Mouse (Mus musculus): ENCODE results near the gene Atp6v1g1. TPM values are rescaled to one million over a fixed set of nuclear protein-coding genes. Genes with fewer than 3 reads are reported as not detected.
A peak's percentile ranks its signal among the peaks of the same experiment; 100 is the strongest.

The Atp6v1g1 gene
- polyA plus RNA-seq, 1 experiment from 2014 or later, result 264 TPM

- WGBS, result 70% methylated on average over 3 of the region's 3 CpGs
- no peak overlapping the region for H3K27ac ChIP-seq (ENCODE audit: low read depth, low read length)
- no peak overlapping the region for H3K4me2 ChIP-seq (replicated peaks; ENCODE audit: low read depth, low read length)
- no peaks in the 10 kb centered on the region for H3K9me3 ChIP-seq (ENCODE audit: control insufficient read depth, low read length)
- ATAC-seq (ENCODE audit: low FRiP score, low TSS enrichment), result no peak
- H3K4me3 ChIP-seq (ENCODE audit: low read length), result no peak overlapping the region
- H3K9ac ChIP-seq (ENCODE audit: low read depth, low read length), result no peak overlapping the region
- H3K36me3 ChIP-seq (ENCODE audit: control insufficient read depth, insufficient read depth, low read length), result peaks cover 32% of the 10 kb centered on the region
- H3K4me1 ChIP-seq (ENCODE audit: control insufficient read depth, insufficient read depth, low read length), result peaks cover 21% of the 10 kb centered on the region
- no peaks in the 10 kb centered on the region for H3K27me3 ChIP-seq (ENCODE audit: control insufficient read depth, insufficient read depth, low read length)
Measured at GRCm38 (mm10) chr4:63554616-63555015, 10.0 kb downstream of the Atp6v1g1 start.

- 97% methylated on average over 2 of the region's 2 CpGs for WGBS
- H3K36me3 ChIP-seq (ENCODE audit: control insufficient read depth, insufficient read depth, low read length), result peaks cover 30% of the 10 kb centered on the region
- no peak for ATAC-seq (ENCODE audit: low FRiP score, low TSS enrichment)
- H3K9me3 ChIP-seq (ENCODE audit: control insufficient read depth, low read length), result no peaks in the 10 kb centered on the region
- H3K9ac ChIP-seq (ENCODE audit: low read depth, low read length), result no peak overlapping the region
- no peaks in the 10 kb centered on the region for H3K27me3 ChIP-seq (ENCODE audit: control insufficient read depth, insufficient read depth, low read length)
- H3K4me1 ChIP-seq (ENCODE audit: control insufficient read depth, insufficient read depth, low read length), result peaks cover 21% of the 10 kb centered on the region
- H3K27ac ChIP-seq (ENCODE audit: low read depth, low read length), result no peak overlapping the region
- no peak overlapping the region for H3K4me3 ChIP-seq (ENCODE audit: low read length)
- no peak overlapping the region for H3K4me2 ChIP-seq (replicated peaks; ENCODE audit: low read depth, low read length)
Measured at GRCm38 (mm10) chr4:63555111-63555510, 10.5 kb downstream of the Atp6v1g1 start.

- H3K27ac ChIP-seq (ENCODE audit: low read depth, low read length), result no peak overlapping the region
- H3K9me3 ChIP-seq (ENCODE audit: control insufficient read depth, low read length), result no peaks in the 10 kb centered on the region
- peaks cover 18% of the 10 kb centered on the region for H3K36me3 ChIP-seq (ENCODE audit: control insufficient read depth, insufficient read depth, low read length)
- no peak overlapping the region for H3K9ac ChIP-seq (ENCODE audit: low read depth, low read length)
- 65% methylated on average over 5 of the region's 5 CpGs for WGBS
- ATAC-seq (ENCODE audit: low FRiP score, low TSS enrichment), result no peak
- H3K4me3 ChIP-seq (ENCODE audit: low read length), result no peak overlapping the region
- H3K4me1 ChIP-seq (ENCODE audit: control insufficient read depth, insufficient read depth, low read length), result peaks cover 21% of the 10 kb centered on the region
- H3K27me3 ChIP-seq (ENCODE audit: control insufficient read depth, insufficient read depth, low read length), result no peaks in the 10 kb centered on the region
- H3K4me2 ChIP-seq (replicated peaks; ENCODE audit: low read depth, low read length), result no peak overlapping the region
Measured at GRCm38 (mm10) chr4:63556665-63557064, 12.1 kb downstream of the Atp6v1g1 start.

- peak; percentile 37; the same call in 1 of the 2 replicates for ATAC-seq (ENCODE audit: low FRiP score, low TSS enrichment)
- Histone ChIP-seq H3K36me3 (ENCODE audit: control insufficient read depth, insufficient read depth, low read length) (peaks cover 11% of the 10 kb centered on the region), H3K9me3 (ENCODE audit: control insufficient read depth, low read length) (no peaks in the 10 kb centered on the region), H3K27ac (ENCODE audit: low read depth, low read length) (no peak overlapping the region), H3K27me3 (ENCODE audit: control insufficient read depth, insufficient read depth, low read length) (no peaks in the 10 kb centered on the region), H3K9ac (ENCODE audit: low read depth, low read length) (no peak overlapping the region), H3K4me2 (replicated peaks; ENCODE audit: low read depth, low read length) (peak overlapping the region; percentile 80), H3K4me1 (ENCODE audit: control insufficient read depth, insufficient read depth, low read length) (peaks cover 24% of the 10 kb centered on the region), H3K4me3 (ENCODE audit: low read length) (no peak overlapping the region)
- WGBS, result 26% methylated on average over 16 of the region's 16 CpGs
Measured at GRCm38 (mm10) chr4:63557124-63558059, 12.8 kb downstream of the Atp6v1g1 start.

- H3K4me2 ChIP-seq (replicated peaks; ENCODE audit: low read depth, low read length), result peak within 1 kb of the TSS; percentile 80
- H3K9ac ChIP-seq (ENCODE audit: low read depth, low read length), result peak within 1 kb of the TSS; percentile 87
- ATAC-seq (ENCODE audit: low FRiP score, low TSS enrichment), result peak; percentile 80
- peaks cover 4% of the 10 kb centered on the region; the same call in 1 of the 2 replicates for H3K36me3 ChIP-seq (ENCODE audit: control insufficient read depth, insufficient read depth, low read length)
- peak within 1 kb of the TSS; percentile 55 for H3K27ac ChIP-seq (ENCODE audit: low read depth, low read length)
- H3K4me3 ChIP-seq (ENCODE audit: low read length), result peak within 1 kb of the TSS; percentile 62
- peaks cover 24% of the 10 kb centered on the region for H3K4me1 ChIP-seq (ENCODE audit: control insufficient read depth, insufficient read depth, low read length)
- H3K27me3 ChIP-seq (ENCODE audit: control insufficient read depth, insufficient read depth, low read length), result no peaks in the 10 kb centered on the region
- WGBS, result under 1% methylated on average over 78 of the region's 81 CpGs
- H3K9me3 ChIP-seq (ENCODE audit: control insufficient read depth, low read length), result no peaks in the 10 kb centered on the region
Measured at GRCm38 (mm10) chr4:63558407-63559081, 14.0 kb downstream of the Atp6v1g1 start, which contains the start of gene Tmem268. Gene Tmem268, plus strand, starts transcription at chr4:63558781.

GRCm38 (mm10) chr4:63559127-63559697, 14.6 kb downstream of the Atp6v1g1 start:
- ATAC-seq (ENCODE audit: low FRiP score, low TSS enrichment), result no peak
- 37% methylated on average over 9 of the region's 9 CpGs for WGBS
- no peaks in the 10 kb centered on the region for H3K27me3 ChIP-seq (ENCODE audit: control insufficient read depth, insufficient read depth, low read length)
- H3K4me3 ChIP-seq (ENCODE audit: low read length), result peak overlapping the region; percentile 62
- H3K27ac ChIP-seq (ENCODE audit: low read depth, low read length), result no peak overlapping the region
- H3K9me3 ChIP-seq (ENCODE audit: control insufficient read depth, low read length), result no peaks in the 10 kb centered on the region
- H3K9ac ChIP-seq (ENCODE audit: low read depth, low read length), result peak overlapping the region; percentile 87; the same call in 1 of the 2 replicates
- peaks cover 4% of the 10 kb centered on the region; the same call in 1 of the 2 replicates for H3K36me3 ChIP-seq (ENCODE audit: control insufficient read depth, insufficient read depth, low read length)
- peaks cover 24% of the 10 kb centered on the region for H3K4me1 ChIP-seq (ENCODE audit: control insufficient read depth, insufficient read depth, low read length)
- H3K4me2 ChIP-seq (replicated peaks; ENCODE audit: low read depth, low read length), result peak overlapping the region; percentile 80

GRCm38 (mm10) chr4:63560079-63560478, 15.5 kb downstream of the Atp6v1g1 start:
- ATAC-seq (ENCODE audit: low FRiP score, low TSS enrichment), result no peak
- Histone ChIP-seq H3K27me3 (ENCODE audit: control insufficient read depth, insufficient read depth, low read length) (no peaks in the 10 kb centered on the region), H3K4me2 (replicated peaks; ENCODE audit: low read depth, low read length) (no peak overlapping the region), H3K9me3 (ENCODE audit: control insufficient read depth, low read length) (no peaks in the 10 kb centered on the region), H3K9ac (ENCODE audit: low read depth, low read length) (no peak overlapping the region), H3K27ac (ENCODE audit: low read depth, low read length) (no peak overlapping the region), H3K4me3 (ENCODE audit: low read length) (no peak overlapping the region), H3K36me3 (ENCODE audit: control insufficient read depth, insufficient read depth, low read length) (peaks cover 1% of the 10 kb centered on the region; the same call in 1 of the 2 replicates), H3K4me1 (ENCODE audit: control insufficient read depth, insufficient read depth, low read length) (peaks cover 24% of the 10 kb centered on the region)
- 85% methylated on average over 8 of the region's 8 CpGs for WGBS

GRCm38 (mm10) chr4:63561861-63562675, 17.5 kb downstream of the Atp6v1g1 start:
- Histone ChIP-seq H3K9ac (ENCODE audit: low read depth, low read length) (no peak overlapping the region), H3K9me3 (ENCODE audit: control insufficient read depth, low read length) (no peaks in the 10 kb centered on the region), H3K36me3 (ENCODE audit: control insufficient read depth, insufficient read depth, low read length) (no peaks in the 10 kb centered on the region), H3K4me2 (replicated peaks; ENCODE audit: low read depth, low read length) (no peak overlapping the region), H3K27ac (ENCODE audit: low read depth, low read length) (no peak overlapping the region), H3K4me1 (ENCODE audit: control insufficient read depth, insufficient read depth, low read length) (peaks cover 19% of the 10 kb centered on the region), H3K4me3 (ENCODE audit: low read length) (no peak overlapping the region), H3K27me3 (ENCODE audit: control insufficient read depth, insufficient read depth, low read length) (no peaks in the 10 kb centered on the region)
- WGBS, result 69% methylated on average over 7 of the region's 7 CpGs
- no peak for ATAC-seq (ENCODE audit: low FRiP score, low TSS enrichment)

Data from kidney, embryonic 14.5 days (tissue).